Mouse (Mus musculus): ENCODE results near the gene Gm4763. TPM values are rescaled to one million over a fixed set of nuclear protein-coding genes. Genes with fewer than 3 reads are reported as not detected.

Gene Gm4763
- total RNA-seq, 2 experiments from 2014 or later: not detected

Other genes with a start within 250 kb of the Gm4763 start
- 100 to 1,000 TPM; 156 to 179 TPM for gene Cadm4, start 244.9 kb downstream of the Gm4763 start, total RNA-seq (2021)
- 10 to 100 TPM; 39.8 to 45.0 TPM for gene Zfp428, start 219.9 kb downstream of the Gm4763 start, total RNA-seq (2021)
- gene AC161166.1, start 214.5 kb downstream of the Gm4763 start, total RNA-seq (2021): not detected
- gene Irgq, start 196.2 kb downstream of the Gm4763 start, total RNA-seq (2021): 10 to 100 TPM; 69.0 to 71.9 TPM
- not detected for gene Pinlyp, start 180.8 kb downstream of the Gm4763 start, total RNA-seq (2021)
- 10 to 100 TPM; 34.8 to 43.0 TPM for gene Xrcc1, start 180.6 kb downstream of the Gm4763 start, total RNA-seq (2021)
- gene Ethe1, start 139.4 kb downstream of the Gm4763 start, total RNA-seq (2021): 10 to 100 TPM in 1 of 2 experiments, 1 to 10 TPM in 1; 9.0 to 11.5 TPM
- 1 to 10 TPM; 5.6 to 6.2 TPM for gene Zfp575, start 139.3 kb downstream of the Gm4763 start, total RNA-seq (2021)
- gene Phldb3, start 116.1 kb downstream of the Gm4763 start, total RNA-seq (2021): under 1 TPM; 0.19 to 0.20 TPM
- 1 to 10 TPM; 1.4 to 1.6 TPM for gene Lypd3, start 90.4 kb downstream of the Gm4763 start, total RNA-seq (2021)
- gene Tex101, start 50.2 kb downstream of the Gm4763 start, total RNA-seq (2021): not detected
- gene BC049730, start 17.7 kb downstream of the Gm4763 start, total RNA-seq (2021): not detected
- not detected for gene Cd177, start 33.4 kb upstream of the Gm4763 start, total RNA-seq (2021)
- not detected for gene Ceacam10, start 50.3 kb upstream of the Gm4763 start, total RNA-seq (2021)
- gene Gm9844, start 135.3 kb upstream of the Gm4763 start, total RNA-seq (2021): under 1 TPM in 1 of 2 experiments, not detected in 1; 0.81 TPM
- gene Lypd4, start 143.0 kb upstream of the Gm4763 start, total RNA-seq (2021): not detected
- gene Dmrtc2, start 143.1 kb upstream of the Gm4763 start, total RNA-seq (2021): not detected
- gene Rps19, start 157.5 kb upstream of the Gm4763 start, total RNA-seq (2021): 100 to 1,000 TPM; 446 to 548 TPM
- gene Cd79a, start 170.5 kb upstream of the Gm4763 start, total RNA-seq (2021): under 1 TPM in 1 of 2 experiments, not detected in 1; 0.42 TPM
- gene Arhgef1, start 176.0 kb upstream of the Gm4763 start, total RNA-seq (2021): 10 to 100 TPM; 57.9 to 98.4 TPM
- gene Gm4881, start 217.6 kb upstream of the Gm4763 start, total RNA-seq (2021): not detected
- 100 to 1,000 TPM; 270 to 302 TPM for gene Rabac1, start 245.8 kb upstream of the Gm4763 start, total RNA-seq (2021)